ENCODE assay signal across 16 mouse cellular contexts in genomic region chr1:157168891-157169290, GRCm38 (mm10).
DNase-seq lines count a peak whose midpoint lies in the region; ATAC-seq lines count a peak whose summit lies in the region.
"Had no signal": no experiment of that assay in that cellular context is flagged by ENCODE, and none has a peak within 500 bp of the region (broad histone marks: within the 10 kb centered on the region; RNA-seq: fewer than 3 reads in every experiment).

No protein-coding gene starts in this region.

- peak; percentile 68 for DNase-seq in left cerebral cortex, adult 11 months (ENCODE audit: low spot score)
- no peak for DNase-seq in left cerebral cortex, postnatal 4 days
- DNase-seq in frontal cortex, postnatal 36 days (ENCODE audit: low spot score in 2 of 2): peak; percentile 54 to 86
- DNase-seq in left cerebral cortex, adult 9 months (ENCODE audit: low spot score in 2 of 2): peak; percentile 49 to 84
- peak; percentile 66 to 80 for DNase-seq in right cerebral cortex, postnatal 36 days (ENCODE audit: low spot score in 2 of 2)
- DNase-seq in cerebellum, adult 11-12 months: no peak
- DNase-seq: adrenal gland, adult 8-10 months; cerebellum, postnatal 10 days; gastrocnemius, adult 2 months; kidney, postnatal 36 days; liver, postnatal 0 days; lung, postnatal 4 days; thymus, postnatal 14 days had no signal

- ATAC-seq in erythroblast, adult 5-6 weeks (replicated peaks; ENCODE audit: low FRiP score, poor library complexity, severe bottlenecking): no peak
- ATAC-seq: forebrain, embryonic 15.5 days; intestine, embryonic 15.5 days; liver, postnatal 0 days had no signal

- intact Hi-C loops in left cerebral cortex, postnatal 4 days (cut with DNase I): no loop called here

Comparison
In these comparisons a context has a peak if more than half of its experiments do, and no peak if none do; other contexts are left out.
1. DNase-seq: peak in left cerebral cortex, adult 11 months (single experiment), frontal cortex, postnatal 36 days (2 of 2), left cerebral cortex, adult 9 months (2 of 2) and right cerebral cortex, postnatal 36 days (2 of 2); none in left cerebral cortex, postnatal 4 days (single experiment) and cerebellum, adult 11-12 months (single experiment).